Mouse (Mus musculus) bone marrow, adult 2 months (tissue): ENCODE measurements at regions not wholly inside any gene's neighbourhood (a gene's known extent, or its start where the extent isn't known, plus 50 kb on each side); places are given as distances from the start of the nearest gene placed in this dataset.

Source experiments
- H3K27ac ChIP-seq: fragments of 200-500 bp; 2 replicates; pipeline ENCODE4 v1.5.1; 2012; ENCODE audit warnings: low read depth, mild to moderate bottlenecking, control low read depth, inconsistent platforms, low read length; ENCODE audit not compliant: control insufficient read depth, poor library complexity, insufficient read depth
- H3K4me1 ChIP-seq: fragments of 200-500 bp; 2 replicates; pipeline ENCODE4 v1.6.1; 2011; ENCODE audit warnings: low read length; ENCODE audit not compliant: control insufficient read depth, insufficient read depth
- H3K4me3 ChIP-seq: fragments of 200-500 bp; replicated peaks from 2 replicates; pipeline ENCODE3; 2011; ENCODE audit warnings: mild to moderate bottlenecking, low read depth, low read length, control low read depth; ENCODE audit not compliant: control insufficient read depth
- CTCF ChIP-seq: fragments of 200-500 bp; IDR thresholded peaks from 2 replicates; pipeline ENCODE4 v1.5.1; 2011; ENCODE audit warnings: low read length, control low read depth; ENCODE audit not compliant: control insufficient read depth, insufficient read depth
- POLR2A ChIP-seq: fragments of 200-500 bp; IDR thresholded peaks from 2 replicates; pipeline ENCODE4 v1.6.1; 2011; ENCODE audit warnings: low read depth, mild to moderate bottlenecking, control low read depth, low read length, borderline replicate concordance; ENCODE audit not compliant: control insufficient read depth
- WGBS: fragments of 180-500 bp; shearing (Covaris S2); methylation state at CpG from one replicate; pipeline ENCODE4 v1.1.7; 2018; 5-methylcytosine and 5-hydroxymethylcytosine counted together

GRCm38 (mm10) chr16:86389063-86389723 lies 487.6 kb upstream of the Adamts5 start:
- H3K27ac ChIP-seq, result no peak overlapping the region
- TF ChIP-seq POLR2A, result no peak
- TF ChIP-seq CTCF, result no peak
- no peak overlapping the region for H3K4me3 ChIP-seq
- no peaks in the 10 kb centered on the region for H3K4me1 ChIP-seq
- 63% methylated on average over 3 of the region's 3 CpGs for WGBS

- H3K27ac ChIP-seq, result no peak overlapping the region
- H3K4me3 ChIP-seq, result no peak overlapping the region
- no peak for TF ChIP-seq CTCF
- TF ChIP-seq POLR2A, result no peak
- 58% methylated on average over 1 of the region's 1 CpGs for WGBS
- no peaks in the 10 kb centered on the region for H3K4me1 ChIP-seq
These were observed 486.5 kb upstream of the Adamts5 start for GRCm38 (mm10) chr16:86388128-86388527.

GRCm38 (mm10) chr16:86377991-86378390 lies 476.4 kb upstream of the Adamts5 start:
- Histone ChIP-seq H3K27ac (no peak overlapping the region), H3K4me1 (no peaks in the 10 kb centered on the region), H3K4me3 (no peak overlapping the region)
- TF ChIP-seq POLR2A, result no peak
- no peak for TF ChIP-seq CTCF
- 38% methylated on average over 3 of the region's 3 CpGs for WGBS

DNA sequence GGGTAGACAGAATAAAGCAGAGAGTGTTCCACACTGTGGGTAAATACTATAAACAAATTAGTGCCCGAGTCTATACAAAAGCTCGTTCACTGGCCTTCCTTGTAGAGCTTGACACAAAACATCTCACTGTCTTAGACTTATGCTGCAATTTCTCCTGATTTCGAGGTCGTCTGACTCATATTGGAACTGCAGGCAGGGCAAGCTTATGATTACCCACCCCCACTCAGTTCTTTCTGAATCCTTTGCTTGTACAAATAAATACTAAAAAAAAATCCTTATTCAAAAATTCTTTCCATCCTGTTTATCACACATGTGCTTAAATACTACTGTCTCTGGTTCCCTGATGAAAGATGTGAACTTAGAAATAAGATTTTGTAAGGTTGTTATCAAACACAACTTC lies 470.0 kb upstream of the Adamts5 start:
- no peak overlapping the region for H3K27ac ChIP-seq
- WGBS, result 66% methylated on average over 4 of the region's 4 CpGs
- no peak for TF ChIP-seq POLR2A
- TF ChIP-seq CTCF, result no peak

GRCm38 (mm10) chr16:86368449-86368848 lies 466.8 kb upstream of the Adamts5 start:
- no peaks in the 10 kb centered on the region for H3K4me1 ChIP-seq
- 79% methylated on average over 5 of the region's 5 CpGs for WGBS
- no peak overlapping the region for H3K4me3 ChIP-seq
- TF ChIP-seq POLR2A, result no peak
- TF ChIP-seq CTCF, result no peak
- no peak overlapping the region for H3K27ac ChIP-seq

More for the DNA sequence above, 470.0 kb upstream of the Adamts5 start:
- no peaks in the 10 kb centered on the region for H3K4me1 ChIP-seq
- H3K4me3 ChIP-seq, result no peak overlapping the region

- Histone ChIP-seq H3K4me3 (no peak overlapping the region), H3K27ac (no peak overlapping the region), H3K4me1 (no peaks in the 10 kb centered on the region)
- no peak for TF ChIP-seq POLR2A
- TF ChIP-seq CTCF, result no peak
- 66% methylated on average over 1 of the region's 1 CpGs for WGBS
These were observed 464.6 kb upstream of the Adamts5 start for GRCm38 (mm10) chr16:86366197-86366596.

GRCm38 (mm10) chr16:86361099-86361498 lies 459.5 kb upstream of the Adamts5 start:
- Histone ChIP-seq H3K4me1 (no peaks in the 10 kb centered on the region), H3K27ac (no peak overlapping the region), H3K4me3 (no peak overlapping the region)
- TF ChIP-seq CTCF (no peak), POLR2A (no peak)
- 89% methylated on average over 5 of the region's 5 CpGs for WGBS

DNA sequence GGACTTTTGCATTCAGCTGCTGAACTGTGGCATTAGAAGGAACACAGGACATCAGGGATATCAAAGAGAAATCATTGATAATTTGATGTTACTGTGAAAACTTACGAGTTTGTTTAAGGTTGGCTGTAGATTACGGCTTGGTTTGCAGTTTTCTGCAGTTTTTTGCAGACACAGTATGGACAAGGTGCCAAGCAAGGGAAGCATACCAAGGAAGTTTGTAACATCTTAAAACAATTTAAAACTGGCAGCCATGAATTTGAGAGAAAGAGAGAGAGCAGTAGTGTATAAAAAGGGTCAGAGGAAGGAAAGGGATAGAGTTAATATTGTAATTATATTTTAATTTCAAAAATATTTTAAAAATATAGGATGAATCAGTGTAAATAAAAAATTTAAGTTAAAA lies 453.4 kb upstream of the Adamts5 start:
- WGBS, result 73% methylated on average over 2 of the region's 2 CpGs
- no peak for TF ChIP-seq CTCF
- no peak for TF ChIP-seq POLR2A
- no peaks in the 10 kb centered on the region for H3K4me1 ChIP-seq
- H3K27ac ChIP-seq, result no peak overlapping the region
- no peak overlapping the region for H3K4me3 ChIP-seq

DNA sequence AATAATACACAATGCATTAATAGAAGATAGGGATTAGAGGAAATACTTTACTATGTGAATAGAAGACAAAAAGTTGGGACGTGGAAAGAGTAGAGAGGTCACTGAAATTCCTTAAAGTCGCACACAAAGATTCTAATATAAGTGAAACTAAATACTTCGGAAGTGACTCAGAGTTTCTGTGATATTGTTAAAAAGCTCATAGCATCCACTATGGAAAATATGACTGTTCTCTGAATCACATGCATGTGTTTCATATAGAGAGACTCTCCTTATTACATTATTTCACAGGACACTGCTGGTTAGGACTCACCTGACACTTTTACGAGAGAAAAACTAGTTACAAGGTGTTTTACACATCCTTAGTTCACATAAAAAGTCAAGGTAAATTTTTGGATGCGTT lies 446.1 kb upstream of the Adamts5 start:
- TF ChIP-seq CTCF (no peak), POLR2A (no peak)
- Histone ChIP-seq H3K4me1 (no peaks in the 10 kb centered on the region), H3K27ac (no peak overlapping the region), H3K4me3 (no peak overlapping the region)
- WGBS, result 80% methylated on average over 5 of the region's 5 CpGs
